Mouse (Mus musculus) embryonic fibroblast, embryonic 13.5 days (primary cell): ENCODE results near the gene Prkcq.

Source experiments
- CTCF ChIP-seq: IDR thresholded peaks from 2 replicates; pipeline ENCODE4 v1.5.1; 2011; ENCODE audit warnings: mild to moderate bottlenecking, control low read depth, low read length, moderate library complexity, borderline replicate concordance; ENCODE audit not compliant: insufficient read depth
- POLR2A ChIP-seq: IDR thresholded peaks from 2 replicates; pipeline ENCODE4 v1.6.1; 2011; ENCODE audit warnings: low read depth, mild to moderate bottlenecking, control low read depth, low read length, moderate library complexity

DNA sequence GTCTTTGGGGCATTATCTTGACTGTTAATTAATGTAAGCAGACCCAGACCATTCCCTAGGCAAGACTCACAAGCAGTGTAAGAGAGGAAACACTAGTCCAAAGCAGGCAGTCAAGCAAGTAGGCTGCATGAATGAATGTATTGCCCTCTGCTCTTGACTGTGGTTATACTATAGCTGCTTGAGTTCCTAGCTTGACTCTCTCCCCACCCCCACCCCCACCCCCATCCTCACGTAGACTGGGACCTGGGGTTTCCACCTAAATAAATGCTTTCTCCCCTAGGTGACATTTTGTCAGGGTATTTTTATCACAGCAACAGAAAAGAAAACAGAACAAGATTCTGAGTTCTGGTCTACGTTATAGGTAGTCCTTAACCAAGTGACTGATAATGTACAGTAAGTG is 57.2 kb downstream of the Prkcq start:
- no peak for TF ChIP-seq POLR2A
- no peak for TF ChIP-seq CTCF
